Mouse (Mus musculus): ENCODE data around the gene Chic2. TPM values are rescaled to one million over a fixed set of nuclear protein-coding genes. Genes with fewer than 3 reads are reported as not detected.

Chic2 gene
- total and polyA plus RNA-seq, 3 experiments = 33.4 to 100 (median 41.1) TPM

- TF ChIP-seq UBTF (IDR thresholded peaks at IDR 0.05; ENCODE audit: borderline replicate concordance, insufficient read depth, low read depth, low read length) (no peak), NELFE (IDR thresholded peaks at IDR 0.05; ENCODE audit: low read depth, low read length) (peak; percentile 25; the same call in 1 of the 2 replicates), TCF12 (IDR thresholded peaks at IDR 0.05; ENCODE audit: low read depth, low read length) (no peak), KAT2A (conservative IDR thresholded peaks at IDR 0.05; ENCODE audit: low read depth, low read length) (0 out of 2 replicates have a peak, but pooled peaks have one; percentile 20), ZKSCAN1 (IDR thresholded peaks at IDR 0.05; ENCODE audit: low read depth, low read length) (no peak), CHD1 (IDR thresholded peaks at IDR 0.05; ENCODE audit: low read depth, low read length) (0 out of 2 replicates have a peak, but pooled peaks have one; percentile 80), TAL1 (IDR thresholded peaks at IDR 0.05; ENCODE audit: low read length) (no peak), RAD21 (IDR thresholded peaks at IDR 0.05; ENCODE audit: low read depth, low read length) (no peak), USF2 (IDR thresholded peaks at IDR 0.05; ENCODE audit: borderline replicate concordance in 1 of 2, insufficient read depth in 1 of 2, low read depth in 1 of 2, low read length in 2 of 2) (no peak), NRF1 (IDR thresholded peaks at IDR 0.05; ENCODE audit: insufficient read depth, low read depth, low read length, poor library complexity, severe bottlenecking) (no peak), ELF1 (IDR thresholded peaks at IDR 0.05; ENCODE audit: low read depth, low read length) (peak; percentile 43; the same call in 1 of the 2 replicates), HCFC1 (IDR thresholded peaks at IDR 0.05; ENCODE audit: low read depth, low read length) (no peak), MXI1 (IDR thresholded peaks at IDR 0.05; ENCODE audit: low read depth, low read length) (no peak; the same call in 1 of the 2 replicates), MAZ (IDR thresholded peaks at IDR 0.05; ENCODE audit: low read depth, low read length) (no peak), ZC3H11A (IDR thresholded peaks at IDR 0.05; ENCODE audit: low read depth, low read length) (no peak), MAX (IDR thresholded peaks at IDR 0.05; ENCODE audit: low read length) (0 out of 2 replicates have a peak, but pooled peaks have one; percentile 41), USF1 (IDR thresholded peaks at IDR 0.05; ENCODE audit: low read depth, low read length) (no peak), MYC (IDR thresholded peaks at IDR 0.05; ENCODE audit: low read depth, low read length) (0 out of 2 replicates have a peak, but pooled peaks have one; percentile 45), POLR2AphosphoS2 (IDR thresholded peaks at IDR 0.05; ENCODE audit: low read length) (no peak), RCOR1 (IDR thresholded peaks at IDR 0.05; ENCODE audit: low read depth, low read length) (no peak), EP300 (IDR thresholded peaks at IDR 0.05; ENCODE audit: low read depth in 1 of 2, low read length in 2 of 2) (peak in 1 of 2 experiments; percentile 61; a peak in 3 of 4 replicates), TBP (IDR thresholded peaks at IDR 0.05; ENCODE audit: low read depth, low read length) (no peak), GATA1 (IDR thresholded peaks at IDR 0.05; ENCODE audit: low read depth, low read length) (peak; percentile 53; the same call in 1 of the 2 replicates)
These were observed 1.5 kb downstream of the Chic2 start (continued) for GRCm38 (mm10) chr5:75043011-75043445.

- Histone ChIP-seq H3K4me3 (ENCODE audit: control insufficient read depth in 1 of 2, insufficient read depth in 1 of 2, low read depth in 2 of 2, low read length in 2 of 2) (no peak overlapping the region), H3K9me3 (replicated peaks; ENCODE audit: insufficient read depth, low read length) (no peaks in the 10 kb centered on the region), H3K27ac (ENCODE audit: control insufficient read depth, low read depth, low read length) (no peak overlapping the region), H3K79me2 (ENCODE audit: control insufficient read depth, insufficient read depth, low read length, poor library complexity) (peaks cover 45% of the 10 kb centered on the region), H3K4me1 (ENCODE audit: control insufficient read depth in 1 of 2, insufficient read depth in 2 of 2, low read length in 2 of 2) (peaks cover 0 to 8% of the 10 kb centered on the region in 2 experiments; a peak in 2 of 4 replicates), H3K9ac (ENCODE audit: control insufficient read depth, low read depth, low read length, poor library complexity, severe bottlenecking) (no peak overlapping the region), H3K36me3 (ENCODE audit: control insufficient read depth in 1 of 2, insufficient read depth in 2 of 2, low read length in 2 of 2) (peaks cover 2 to 15% of the 10 kb centered on the region in 2 experiments), H3K27me3 (ENCODE audit: control insufficient read depth in 1 of 2, insufficient read depth in 2 of 2, low read length in 2 of 2) (no peaks in the 10 kb centered on the region)
- DNase-seq (ENCODE audit: low read depth, low spot score) = no peak
- TF ChIP-seq ZNF384 (IDR thresholded peaks at IDR 0.05; ENCODE audit: low read depth, low read length) (no peak), TAL1 (IDR thresholded peaks at IDR 0.05; ENCODE audit: low read length) (no peak), CTCF (IDR thresholded peaks at IDR 0.05 in 2 of 3, conservative IDR thresholded peaks at IDR 0.05 in 1 of 3; ENCODE audit: control insufficient read depth in 1 of 3, insufficient read depth in 1 of 3, low read depth in 2 of 3, low read length in 3 of 3, poor library complexity in 1 of 3, severe bottlenecking in 1 of 3) (no peak), MEF2A (IDR thresholded peaks at IDR 0.05; ENCODE audit: extremely low read depth, insufficient replicate concordance, low read depth, low read length, poor library complexity, severe bottlenecking) (no peak), ETS1 (IDR thresholded peaks at IDR 0.05; ENCODE audit: low read depth, low read length) (no peak), POLR2AphosphoS2 (IDR thresholded peaks at IDR 0.05; ENCODE audit: low read length) (no peak), POLR2A (IDR thresholded peaks at IDR 0.05; ENCODE audit: control insufficient read depth in 1 of 2, insufficient read depth in 1 of 2, low read depth in 1 of 2, low read length in 2 of 2, poor library complexity in 1 of 2) (no peak), JUND (IDR thresholded peaks at IDR 0.05; ENCODE audit: low read depth, low read length) (no peak), SIN3A (IDR thresholded peaks at IDR 0.05; ENCODE audit: low read length) (no peak), HCFC1 (IDR thresholded peaks at IDR 0.05; ENCODE audit: low read depth, low read length) (no peak), ELF1 (IDR thresholded peaks at IDR 0.05; ENCODE audit: low read depth, low read length) (no peak), BHLHE40 (IDR thresholded peaks at IDR 0.05; ENCODE audit: borderline replicate concordance, low read depth, low read length) (no peak), POLR2AphosphoS5 (IDR thresholded peaks at IDR 0.05; ENCODE audit: borderline replicate concordance, low read depth, low read length) (no peak), TCF12 (IDR thresholded peaks at IDR 0.05; ENCODE audit: low read depth, low read length) (no peak), GABPA (IDR thresholded peaks at IDR 0.05; ENCODE audit: low read depth, low read length) (no peak), E2F4 (IDR thresholded peaks at IDR 0.05; ENCODE audit: borderline replicate concordance, low read depth, low read length) (no peak), UBTF (IDR thresholded peaks at IDR 0.05; ENCODE audit: borderline replicate concordance, insufficient read depth, low read depth, low read length) (no peak), EP300 (IDR thresholded peaks at IDR 0.05; ENCODE audit: low read depth in 1 of 2, low read length in 2 of 2) (no peak)
These were observed 5.3 kb downstream of the Chic2 start for GRCm38 (mm10) chr5:75039307-75039706.

All from MEL (cell line).